Mouse (Mus musculus) v-Abl transformed pro-B cells (cell line): Measurements from ENCODE around the gene Klhl28.

Experiments
- in situ Hi-C, 2 experiments: fragments of 400-800 bp; cut with MboI; formaldehyde crosslinking; loops; one replicate each; pipeline ENCODE4 v1.15.1; 2025; ENCODE audit not compliant: unreplicated experiment in 2 of 2

Gene Klhl28

DNA sequence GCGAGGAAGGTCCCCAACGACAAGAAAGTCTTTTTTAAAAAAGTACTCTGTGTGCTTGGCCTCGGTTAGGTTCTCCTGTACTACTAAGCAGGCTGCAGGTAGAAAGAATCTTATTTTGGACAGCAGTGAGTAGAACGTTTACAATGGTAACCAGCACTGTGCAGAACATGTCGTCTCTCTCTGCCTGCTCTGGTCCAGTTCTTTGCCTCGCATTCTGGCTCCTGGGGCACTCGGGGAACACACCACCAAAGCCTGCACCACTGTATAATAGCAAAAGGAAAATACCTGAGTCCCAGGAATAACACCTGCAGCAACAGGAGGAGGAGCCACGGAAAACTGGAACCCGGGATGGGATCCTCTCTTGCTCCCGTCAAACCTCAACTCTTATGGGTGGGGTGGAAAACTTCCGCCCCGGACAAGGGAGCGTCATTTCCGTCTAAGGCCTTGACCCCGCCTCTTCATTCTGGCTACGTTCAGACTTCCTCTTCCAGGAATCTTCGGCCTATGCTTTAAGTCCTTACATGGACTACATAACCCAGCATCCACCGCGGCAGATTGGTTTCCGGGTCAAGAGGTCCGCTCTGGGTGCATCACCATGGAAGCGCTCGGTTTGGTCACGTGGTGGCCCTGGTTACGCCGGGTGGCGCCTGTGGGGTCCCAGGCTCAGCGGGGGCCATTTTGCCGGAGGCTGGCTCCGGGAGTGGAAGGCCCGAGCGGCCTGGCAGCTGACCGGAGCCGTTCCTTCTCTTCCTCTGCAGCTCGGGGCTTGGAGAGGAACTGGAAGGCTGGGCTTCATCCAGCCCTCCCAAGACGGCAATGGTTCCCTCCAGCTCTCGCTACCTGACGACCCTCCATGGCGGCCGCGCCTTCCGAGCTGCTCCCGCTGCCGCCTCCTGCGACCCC lies at the start of gene Klhl28, which contains the start of gene Togaram1:
Gene Klhl28, minus strand, starts transcription at position 411 of the 903 bp plus-strand sequence.
Gene Togaram1, plus strand, starts transcription at position 681 of the 903 bp plus-strand sequence.
- in situ Hi-C loops: loop anchor here (5.0 to 10.0 kb wide), 3 partner anchors 107 to 202 kb away; partner anchors contain the start of genes Fkbp3 (in 2 of the 2) and Fancm (in 1 of the 2)

DNA sequence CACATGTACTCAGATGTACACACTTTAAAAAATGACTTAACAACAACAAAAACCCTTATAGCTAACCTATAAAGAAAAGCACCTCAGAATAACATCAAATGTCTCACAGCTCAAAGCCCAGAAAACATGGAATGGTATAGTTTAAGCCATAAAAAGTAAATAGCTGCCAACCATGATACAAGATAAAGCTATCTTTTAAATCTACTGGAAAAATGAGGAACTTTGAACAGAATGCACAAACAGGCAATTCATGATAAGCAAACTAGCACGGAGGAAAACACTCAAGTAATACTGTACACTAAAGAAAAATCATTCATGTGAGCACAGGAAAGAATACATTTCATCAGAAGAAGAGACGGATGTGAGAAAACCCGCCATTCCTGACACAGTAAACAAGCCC lies 42.4 kb upstream of the Klhl28 start:
- in situ Hi-C loops: no loop called here

DNA sequence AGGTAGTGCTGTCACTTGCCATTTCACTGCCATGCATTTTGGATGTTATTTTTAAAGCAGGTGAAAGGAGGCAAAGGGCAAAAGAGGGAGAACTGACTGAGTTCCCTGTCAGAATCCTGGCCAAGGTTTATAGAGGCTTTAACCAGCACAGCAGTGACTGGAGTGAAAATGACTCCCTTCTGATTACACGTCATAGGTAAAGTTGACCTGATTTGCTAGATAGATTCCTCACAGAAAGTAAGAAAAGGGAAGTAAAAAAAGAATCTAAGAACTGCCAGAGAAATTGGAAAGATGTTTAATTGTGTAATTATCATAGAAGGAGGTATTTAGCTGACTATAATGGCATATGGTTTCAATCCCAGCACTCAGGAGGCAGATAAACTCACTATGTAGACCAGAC lies 12.2 kb upstream of the Klhl28 start:
- in situ Hi-C loops: no loop called here

DNA sequence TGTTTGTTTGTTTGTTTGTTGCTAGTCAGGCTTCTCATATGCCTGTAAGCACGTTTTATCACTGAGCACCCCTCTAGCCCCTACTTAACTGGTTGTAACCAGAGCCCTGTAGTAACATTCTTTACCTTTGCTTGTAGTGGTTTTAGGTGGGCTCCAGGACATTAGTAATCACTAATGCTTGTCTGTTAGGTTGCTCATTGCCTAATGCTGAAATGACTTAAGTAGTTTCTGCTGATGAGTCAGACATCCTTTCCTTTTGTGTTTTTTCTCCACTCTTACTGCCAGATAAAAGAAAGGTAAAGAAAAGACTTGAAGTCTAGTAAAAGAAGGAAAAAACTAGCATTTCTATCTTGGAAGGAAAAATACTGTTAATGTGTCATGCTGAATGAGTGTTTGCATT lies 10.9 kb upstream of the Klhl28 start:
- in situ Hi-C loops: no loop called here

DNA sequence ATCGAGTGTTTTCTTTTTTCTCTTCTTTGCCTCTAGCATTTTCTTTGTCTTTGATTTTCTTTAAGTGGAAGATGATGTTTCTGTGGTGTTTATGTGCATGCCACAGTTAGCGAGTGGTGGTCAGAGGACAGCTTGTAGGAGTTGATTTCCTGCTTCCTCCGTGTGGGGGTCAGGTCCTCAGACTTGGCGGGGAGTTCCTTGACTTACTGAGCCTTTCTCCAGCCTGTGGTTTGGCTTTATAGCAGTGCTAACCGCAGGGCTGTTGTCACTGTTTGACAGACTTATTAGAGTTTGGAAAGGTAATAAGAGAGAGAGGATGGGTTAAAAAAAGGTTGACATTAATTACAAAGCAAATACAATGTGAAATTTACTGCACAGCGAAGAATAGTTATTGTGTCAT lies 10.2 kb upstream of the Klhl28 start:
- in situ Hi-C loops: no loop called here

DNA sequence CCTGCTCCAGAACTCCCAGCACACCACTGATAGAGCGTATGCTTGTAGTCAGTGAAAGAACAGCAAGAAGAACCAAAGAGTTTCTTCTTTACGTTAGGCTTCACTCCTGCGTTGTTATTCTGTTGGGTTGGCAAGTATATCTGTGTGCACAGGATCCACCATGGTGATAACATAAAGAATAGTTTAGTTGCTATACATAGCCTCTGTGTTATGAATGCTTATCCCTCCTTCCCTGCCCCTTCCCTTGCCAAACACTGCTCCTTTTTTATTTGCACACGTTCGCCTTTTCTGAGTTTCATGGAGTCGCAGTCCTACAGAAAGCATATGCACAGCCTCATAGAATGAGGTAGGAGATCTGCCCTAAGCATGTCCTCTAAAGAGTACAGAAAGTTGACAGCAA lies 6.7 kb upstream of the Klhl28 start:
- in situ Hi-C loops: no loop called here

DNA sequence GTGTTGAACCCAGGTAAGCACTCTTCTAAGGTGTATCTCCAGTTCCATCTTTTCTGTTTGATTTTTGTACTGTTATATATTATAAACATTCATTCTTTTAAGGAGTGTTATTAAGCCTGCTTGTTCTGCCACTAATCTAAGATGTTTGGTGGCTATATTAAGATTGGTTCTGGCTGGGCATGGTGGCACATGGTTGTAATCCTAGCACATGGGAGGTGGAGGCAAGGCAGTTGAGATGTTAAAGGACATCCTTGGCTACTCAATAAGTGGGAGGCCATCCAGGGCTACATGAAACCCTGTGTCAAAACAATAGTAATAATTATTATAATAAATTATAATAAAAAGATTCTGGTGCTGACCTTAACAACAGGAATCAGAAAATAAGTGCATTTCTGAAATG lies 6.1 kb upstream of the Klhl28 start:
- in situ Hi-C loops: no loop called here

DNA sequence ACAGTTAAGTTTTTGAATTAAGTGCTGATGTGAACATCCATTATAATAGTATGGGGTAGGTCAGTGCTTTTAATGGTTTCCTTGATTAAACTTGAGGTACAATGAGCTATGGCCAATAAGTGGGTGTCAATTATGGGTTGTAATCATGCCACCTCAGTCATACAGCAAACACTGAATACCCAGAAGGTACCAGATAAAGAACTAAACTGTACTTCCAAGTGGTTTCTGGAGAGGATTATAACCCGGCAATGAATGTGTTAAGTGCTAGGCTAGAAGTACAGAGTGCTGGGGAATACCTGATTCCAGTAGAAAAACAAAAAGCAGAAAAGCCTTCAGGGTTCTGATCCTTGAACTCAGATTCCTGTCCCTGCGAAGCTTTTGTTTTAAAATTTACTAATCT lies 2.7 kb upstream of the Klhl28 start:
- in situ Hi-C loops: loop anchor here (5.0 to 10.0 kb wide), 3 partner anchors 104 to 199 kb away; partner anchors contain the start of genes Fkbp3 (in 2 of the 2) and Fancm (in 1 of the 2)

DNA sequence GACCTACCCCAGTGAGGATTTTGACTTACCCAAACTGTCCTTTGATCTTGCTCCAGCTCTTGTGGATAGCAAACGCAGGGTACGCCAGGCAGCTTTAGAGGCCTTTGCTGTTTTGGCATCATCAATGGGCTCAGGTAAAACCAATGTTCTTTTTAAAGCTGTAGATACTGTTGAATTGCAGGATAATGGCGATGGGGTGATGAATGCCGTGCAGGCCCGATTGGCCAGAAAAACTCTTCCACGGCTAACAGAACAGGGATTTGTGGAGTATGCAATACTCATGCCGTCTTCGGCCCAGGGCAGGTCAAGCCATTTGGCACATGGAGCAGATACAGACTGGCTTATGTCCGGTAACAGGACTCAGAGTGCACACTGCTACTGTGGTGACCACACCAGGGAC lies 2.1 kb upstream of the Klhl28 start:
- in situ Hi-C loops: loop anchor here (5.0 to 10.0 kb wide), 3 partner anchors 105 to 200 kb away; partner anchors contain the start of genes Fkbp3 (in 2 of the 2) and Fancm (in 1 of the 2)

DNA sequence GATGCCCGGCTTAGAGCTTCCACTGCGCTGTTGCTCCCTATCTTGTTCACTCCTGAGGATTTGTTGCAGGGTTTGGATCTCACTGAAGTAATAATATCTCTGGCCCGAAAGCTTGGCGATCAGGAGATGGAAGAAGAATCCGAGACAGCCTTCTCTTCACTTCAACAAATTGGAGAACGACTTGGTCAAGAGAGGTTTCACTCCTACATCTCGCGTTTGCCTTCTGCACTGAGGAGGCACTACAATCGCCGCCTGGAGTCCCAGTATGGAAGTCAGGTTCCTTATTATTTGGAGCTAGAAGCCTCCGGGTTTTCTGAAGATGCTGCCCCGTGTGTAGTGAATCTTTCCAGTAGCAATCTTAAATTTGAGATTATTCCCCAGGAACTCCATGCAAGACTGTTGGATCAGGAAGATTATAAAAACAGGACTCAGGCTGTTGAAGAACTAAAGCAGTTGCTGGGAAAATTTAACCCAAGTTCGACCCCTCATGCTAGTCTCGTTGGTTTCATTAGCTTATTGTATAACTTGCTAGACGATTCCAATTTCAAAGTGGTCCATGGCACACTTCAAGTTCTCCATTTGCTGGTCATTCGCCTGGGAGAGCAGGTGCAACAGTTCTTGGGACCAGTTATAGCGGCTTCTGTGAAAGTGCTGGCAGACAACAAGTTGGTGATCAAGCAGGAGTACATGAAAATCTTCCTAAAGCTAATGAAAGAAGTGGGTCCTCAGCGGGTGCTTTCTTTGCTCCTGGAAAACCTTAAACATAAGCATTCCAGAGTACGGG lies 1.5 kb upstream of the Klhl28 start:
- in situ Hi-C loops: loop anchor here (5.0 to 10.0 kb wide), 3 partner anchors 105 to 200 kb away; partner anchors contain the start of genes Fkbp3 (in 2 of the 2) and Fancm (in 1 of the 2)

DNA sequence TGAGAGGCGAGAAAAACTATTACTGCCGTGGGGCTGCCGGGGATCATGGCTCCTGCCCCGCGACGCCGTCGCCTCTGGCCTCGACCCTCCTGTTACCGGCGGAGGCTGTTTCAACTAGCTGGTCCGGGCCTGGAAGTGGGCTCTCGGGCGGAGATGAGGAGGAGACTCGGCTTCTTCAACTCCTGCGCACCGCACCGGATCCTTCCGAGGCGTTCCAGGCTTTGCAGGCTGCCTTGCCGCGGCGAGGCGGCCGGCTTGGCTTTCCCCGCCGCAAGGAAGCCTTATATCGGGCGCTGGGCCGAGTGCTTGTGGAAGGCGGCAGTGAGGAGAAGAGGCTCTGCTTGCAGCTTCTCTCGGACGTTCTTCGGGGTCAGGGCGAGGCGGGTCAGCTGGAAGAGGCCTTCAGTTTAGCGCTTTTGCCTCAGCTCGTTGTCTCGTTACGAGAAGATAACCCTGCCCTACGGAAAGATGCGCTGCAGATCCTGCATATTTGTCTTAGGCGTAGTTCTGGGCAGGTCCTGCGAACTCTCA lies 832 bp upstream of the Klhl28 start:
- in situ Hi-C loops: loop anchor here (5.0 to 10.0 kb wide), 3 partner anchors 106 to 201 kb away; partner anchors contain the start of genes Fkbp3 (in 2 of the 2) and Fancm (in 1 of the 2)

DNA sequence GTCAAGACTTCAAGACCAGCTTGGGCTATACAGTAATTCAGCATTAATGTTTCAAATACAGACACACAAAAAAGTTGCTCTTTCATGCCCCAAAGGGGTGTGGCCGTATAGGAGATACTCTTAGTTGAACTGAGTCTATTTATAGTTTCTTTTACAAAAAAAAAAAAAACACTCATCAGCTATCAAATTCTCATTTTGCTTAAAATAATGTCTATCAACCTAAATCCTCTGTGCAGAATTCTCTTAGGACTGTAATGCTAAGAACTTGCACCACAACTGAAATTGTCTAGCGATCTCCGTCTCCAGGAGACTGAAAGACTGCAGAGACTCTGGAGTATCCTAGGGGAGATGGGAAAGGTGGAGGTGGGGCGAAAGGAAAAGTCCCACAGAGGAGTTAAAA lies 774 bp downstream of the Klhl28 start:
- in situ Hi-C loops: loop anchor here in 1 of 2 experiments (10.0 kb wide), 1 partner anchor 110 kb away; the partner anchor contains the start of genes Fancm and Fkbp3

DNA sequence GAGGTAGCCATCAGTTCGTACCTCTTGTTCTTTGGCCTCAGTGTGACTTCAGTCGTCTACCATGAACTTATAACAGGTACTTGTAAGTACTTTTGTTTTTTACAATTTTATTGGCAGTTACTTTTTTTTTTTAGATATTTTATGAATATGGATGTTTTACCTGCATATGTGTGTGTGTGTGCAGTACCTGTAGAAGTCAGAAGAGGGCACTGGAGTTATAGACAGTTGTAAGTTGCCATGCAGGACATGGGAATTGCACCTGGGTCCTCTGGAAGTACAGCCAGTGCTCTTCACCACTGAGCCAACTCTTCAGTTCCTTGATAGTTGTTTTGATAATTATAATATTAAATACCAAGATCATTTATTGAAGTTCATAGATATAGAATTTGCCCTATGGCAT lies 27.8 kb downstream of the Klhl28 start:
- in situ Hi-C loops: no loop called here

DNA sequence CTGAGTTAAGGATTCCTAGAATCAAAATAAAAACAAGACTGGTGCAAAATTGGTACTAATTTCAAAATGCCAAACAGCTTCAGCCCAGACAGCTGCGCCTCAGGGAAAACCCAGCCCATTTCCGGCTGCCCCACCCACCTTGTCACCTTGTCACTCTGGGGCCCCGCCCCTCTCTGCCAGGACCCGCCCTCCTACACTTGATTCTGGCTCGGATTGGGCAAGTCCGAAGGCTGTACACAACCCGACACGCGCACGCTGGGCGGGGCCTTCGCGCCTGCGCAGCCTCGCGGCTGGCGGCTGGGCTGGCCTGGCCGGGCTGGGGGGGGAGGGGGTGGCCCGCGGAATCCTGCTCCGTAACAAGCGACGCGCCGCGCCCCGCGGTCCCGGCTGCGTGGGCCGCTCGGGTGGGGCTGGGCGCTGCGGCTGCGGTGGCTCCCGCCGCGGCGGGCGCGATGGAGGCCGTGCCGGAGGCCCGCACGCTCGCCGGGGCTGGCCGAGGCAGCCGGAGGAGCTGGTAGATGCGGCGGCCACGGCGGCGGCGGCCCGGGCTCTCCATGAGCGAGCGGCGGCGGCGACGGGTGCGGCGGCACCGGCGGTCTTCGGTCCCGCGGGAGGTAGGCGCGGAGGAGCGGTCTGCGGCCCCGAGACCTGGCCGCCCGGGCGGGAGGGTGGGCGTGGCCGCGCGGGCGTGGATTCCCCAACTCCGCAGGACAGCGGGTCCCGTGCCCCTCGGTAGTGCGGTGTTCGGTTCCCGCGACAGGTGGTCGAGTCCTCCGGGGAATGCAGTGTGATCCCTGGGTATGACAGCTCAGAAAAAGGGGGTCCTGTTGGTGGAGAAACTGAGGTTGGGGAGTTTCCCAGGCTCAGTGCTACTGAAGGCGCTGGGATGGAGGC lies 47.5 kb downstream of the Klhl28 start, which contains the start of gene Gm527:
Gene Gm527, plus strand, starts transcription at position 329 of the 894 bp plus-strand sequence.
- in situ Hi-C loops: no loop called here

DNA sequence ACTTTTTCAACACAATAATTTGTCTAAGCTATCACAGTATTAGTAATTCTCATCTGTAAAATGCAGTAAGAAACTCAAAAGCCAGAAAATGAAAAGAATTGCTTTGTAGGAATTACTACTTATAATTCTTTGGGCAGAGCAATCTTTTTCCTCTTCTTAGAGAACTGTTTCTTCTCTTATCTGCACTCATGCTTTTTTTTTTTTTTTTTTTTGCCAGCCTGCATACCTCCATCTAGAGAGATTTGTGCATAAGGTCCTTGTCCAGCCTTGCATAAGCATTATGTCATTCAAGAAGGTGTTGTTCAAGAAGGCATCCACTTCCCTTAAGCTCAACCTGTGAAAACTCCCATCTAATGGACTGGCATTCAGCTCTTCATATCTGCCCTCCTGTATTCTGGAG lies 48.6 kb downstream of the Klhl28 start:
- in situ Hi-C loops: no loop called here

DNA sequence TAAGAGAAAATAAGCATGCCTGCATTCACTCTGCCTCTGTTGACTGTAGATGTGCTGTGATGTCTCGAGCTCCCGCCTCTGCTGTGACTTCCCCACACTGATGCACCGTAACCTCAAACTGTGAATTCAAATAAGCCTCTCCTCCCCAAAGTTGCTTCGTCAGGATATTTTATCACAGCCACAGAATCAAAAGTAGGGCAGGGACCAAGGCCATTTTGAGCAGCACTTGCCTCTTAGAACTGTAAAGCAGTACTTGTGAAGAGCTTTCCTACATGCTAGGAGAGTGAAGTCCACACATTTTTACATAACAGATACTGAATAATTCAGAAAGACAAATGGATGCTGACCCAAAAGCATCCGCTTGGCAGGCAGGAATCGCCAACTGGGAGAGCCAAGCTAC lies 52.3 kb downstream of the Klhl28 start:
- in situ Hi-C loops: no loop called here

DNA sequence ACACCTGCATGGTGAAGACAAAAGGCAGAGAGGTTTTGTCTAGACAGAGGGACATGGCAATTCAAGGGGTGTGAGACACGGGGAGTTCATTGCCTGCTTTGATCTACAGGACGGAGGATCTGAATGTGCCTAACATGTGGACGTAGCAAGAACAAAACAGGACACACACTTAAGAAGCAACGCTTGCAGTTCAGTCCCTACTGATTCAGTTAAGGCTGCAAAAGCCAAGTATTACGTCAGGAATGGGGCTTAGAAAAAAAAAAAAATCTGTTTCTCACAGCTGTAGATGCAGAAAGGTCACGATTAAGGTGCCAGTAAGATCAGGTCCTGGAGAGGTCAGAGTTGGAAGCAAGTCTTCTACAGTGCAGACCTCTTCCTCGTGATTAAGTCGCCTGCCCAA lies 62.1 kb downstream of the Klhl28 start:
- in situ Hi-C loops: no loop called here

DNA sequence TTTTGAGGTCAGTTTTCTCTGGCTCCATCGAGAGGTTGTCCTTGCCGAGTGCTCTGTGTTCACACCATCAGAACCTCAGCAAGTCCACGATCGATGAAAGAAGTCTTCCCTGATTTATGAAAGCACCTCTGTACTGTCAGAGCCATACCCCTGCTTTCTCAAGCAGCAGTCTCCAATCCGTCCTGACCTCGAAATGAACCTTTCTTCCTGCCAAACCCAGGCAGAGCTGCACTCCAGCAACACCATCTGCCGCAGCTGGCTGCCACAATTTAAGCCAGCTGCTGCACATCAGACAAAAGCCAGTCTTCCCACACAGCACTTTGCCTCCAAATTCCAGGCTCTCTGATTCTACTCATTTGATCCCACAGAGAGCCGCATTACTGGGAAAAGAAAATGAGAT lies 62.8 kb downstream of the Klhl28 start:
- in situ Hi-C loops: no loop called here

DNA sequence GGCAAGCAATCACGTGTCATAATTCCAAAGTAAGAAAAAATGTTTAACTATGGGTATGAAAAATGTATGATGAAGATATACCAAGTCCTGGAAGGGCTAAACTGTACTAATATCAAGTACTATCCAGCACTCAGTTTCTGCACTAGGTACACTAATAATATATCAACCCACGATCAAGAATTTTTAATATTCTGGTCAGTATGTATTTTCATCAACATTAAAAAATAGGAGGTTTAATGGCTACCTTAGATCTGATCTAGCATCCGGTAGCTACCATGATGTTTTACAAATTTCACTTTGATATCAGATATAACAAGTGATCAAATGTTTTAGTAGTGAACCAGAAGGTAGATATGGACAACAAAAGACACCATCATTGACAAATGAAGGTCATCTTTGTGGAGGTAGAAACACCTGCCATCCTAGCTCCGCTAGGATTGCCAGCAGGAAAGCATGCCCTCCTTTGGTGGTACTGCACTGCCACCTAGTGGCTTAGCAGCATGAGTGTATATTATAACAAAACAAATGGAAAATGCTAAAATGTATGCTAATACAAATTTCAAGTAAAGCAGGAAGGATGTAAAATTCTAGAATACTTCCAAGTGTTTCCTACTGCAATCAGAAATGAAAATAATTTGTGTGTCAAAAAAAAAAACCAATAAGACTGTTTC lies 68.1 kb downstream of the Klhl28 start:
- in situ Hi-C loops: no loop called here
